Mouse (Mus musculus) limb, embryonic 11.5 days (tissue): ENCODE results near the gene Syne1. TPM values are rescaled to one million over a fixed set of nuclear protein-coding genes. Genes with fewer than 3 reads are reported as not detected.

Experiments
- ATAC-seq: fragments of 200-750 bp; cut with Nextera tagmentation; 2 replicates; pipeline ENCODE4 v1.8.0; 2017; ENCODE audit warnings: low read depth; ENCODE audit not compliant: insufficient number of reproducible peaks, low FRiP score, low TSS enrichment
- DNase-seq: peaks from one replicate; pipeline ENCODE4 v3.0.0-alpha.2; 2015; ENCODE audit warnings: low spot score
- H3K27ac ChIP-seq: fragments of 300-500 bp; sonication (generic); replicated peaks from 2 replicates; pipeline ENCODE4 v1.5.1; 2014; ENCODE audit warnings: low read depth, mild to moderate bottlenecking, low read length
- H3K27me3 ChIP-seq: fragments of 300-500 bp; sonication (generic); 2 replicates; pipeline ENCODE4 v1.6.1; 2014; ENCODE audit warnings: mild to moderate bottlenecking, low read length, mixed read lengths; ENCODE audit not compliant: control insufficient read depth, insufficient read depth
- H3K36me3 ChIP-seq: fragments of 300-500 bp; sonication (generic); 2 replicates; pipeline ENCODE4 v1.6.1; 2014; ENCODE audit warnings: mild to moderate bottlenecking, low read length, moderate library complexity, mixed read lengths; ENCODE audit not compliant: control insufficient read depth, insufficient read depth
- H3K4me1 ChIP-seq: fragments of 300-500 bp; sonication (generic); 2 replicates; pipeline ENCODE4 v1.6.1; 2014; ENCODE audit warnings: low read length, mixed read lengths; ENCODE audit not compliant: control insufficient read depth, insufficient read depth
- H3K4me2 ChIP-seq: fragments of 300-500 bp; sonication (generic); 2 replicates; pipeline ENCODE4 v1.6.1; 2014; ENCODE audit warnings: low read depth, mild to moderate bottlenecking, moderate library complexity; ENCODE audit not compliant: severe bottlenecking
- H3K4me3 ChIP-seq: fragments of 300-500 bp; sonication (generic); 2 replicates; pipeline ENCODE4 v1.5.1; 2014; ENCODE audit warnings: low read depth, low read length
- H3K9ac ChIP-seq: fragments of 300-500 bp; sonication (generic); 2 replicates; pipeline ENCODE4 v1.6.1; 2014; ENCODE audit warnings: mild to moderate bottlenecking, low read length
- H3K9me3 ChIP-seq: fragments of 300-500 bp; sonication (generic); 2 replicates; pipeline ENCODE4 v1.6.1; 2016; ENCODE audit warnings: low read length; ENCODE audit not compliant: control insufficient read depth
- WGBS: fragments of 180-500 bp; shearing (Covaris S2); extraction: QIAGEN DNeasy Blood & Tissue Kit; methylation state at CpG from one replicate; pipeline ENCODE4 v1.1.7; 2014; 5-methylcytosine and 5-hydroxymethylcytosine counted together
- polyA plus RNA-seq: library from polyadenylated mRNA; unstranded; fragments of >200 nt; fragmentation: Nextera tagmentation; extraction: Ambion mirVana; gene quantifications from 2 replicates; pipeline ENCODE4 v1.2.1, GENCODE M21; 2014

The Syne1 gene
- polyA plus RNA-seq, 1 experiment from 2014 or later, result 2.8 TPM

- no peak overlapping the region for H3K4me3 ChIP-seq
- 81% methylated on average over 9 of the region's 9 CpGs for WGBS
- no peaks in the 10 kb centered on the region for H3K27me3 ChIP-seq
- H3K9me3 ChIP-seq, result no peaks in the 10 kb centered on the region
- no peaks in the 10 kb centered on the region for H3K36me3 ChIP-seq
- ATAC-seq, result no peak
- H3K27ac ChIP-seq, result no peak overlapping the region
- H3K9ac ChIP-seq, result no peak overlapping the region
- H3K4me2 ChIP-seq, result no peak overlapping the region
- no peak for DNase-seq
- H3K4me1 ChIP-seq, result no peaks in the 10 kb centered on the region
Observed at GRCm38 (mm10) chr10:5326716-5327115, 224.6 kb downstream of the Syne1 start.

- DNase-seq, result no peak
- Histone ChIP-seq H3K9me3 (no peaks in the 10 kb centered on the region), H3K9ac (no peak overlapping the region), H3K27ac (no peak overlapping the region), H3K4me1 (no peaks in the 10 kb centered on the region), H3K27me3 (no peaks in the 10 kb centered on the region), H3K4me2 (no peak overlapping the region), H3K4me3 (no peak overlapping the region), H3K36me3 (no peaks in the 10 kb centered on the region)
- no peak for ATAC-seq
- 79% methylated on average over 11 of the region's 11 CpGs for WGBS
Observed at GRCm38 (mm10) chr10:5323741-5324395, 227.4 kb downstream of the Syne1 start.

GRCm38 (mm10) chr10:5322562-5322961, 228.7 kb downstream of the Syne1 start:
- no peak overlapping the region for H3K4me3 ChIP-seq
- H3K9ac ChIP-seq, result no peak overlapping the region
- H3K27ac ChIP-seq, result no peak overlapping the region
- H3K4me2 ChIP-seq, result no peak overlapping the region
- no peaks in the 10 kb centered on the region for H3K9me3 ChIP-seq
- H3K4me1 ChIP-seq, result no peaks in the 10 kb centered on the region
- 27% methylated on average over 7 of the region's 7 CpGs for WGBS
- no peaks in the 10 kb centered on the region for H3K27me3 ChIP-seq
- H3K36me3 ChIP-seq, result no peaks in the 10 kb centered on the region
- DNase-seq (no peak), ATAC-seq (no peak)

GRCm38 (mm10) chr10:5317602-5318001, 233.7 kb downstream of the Syne1 start:
- no peaks in the 10 kb centered on the region for H3K9me3 ChIP-seq
- DNase-seq (peak; percentile 80), ATAC-seq (no peak)
- no peak overlapping the region for H3K27ac ChIP-seq
- no peak overlapping the region for H3K4me3 ChIP-seq
- no peak overlapping the region for H3K9ac ChIP-seq
- no peaks in the 10 kb centered on the region for H3K27me3 ChIP-seq
- no peaks in the 10 kb centered on the region for H3K36me3 ChIP-seq
- no peaks in the 10 kb centered on the region for H3K4me1 ChIP-seq
- 24% methylated on average over 6 of the region's 6 CpGs for WGBS
- H3K4me2 ChIP-seq, result no peak overlapping the region

- ATAC-seq, result no peak
- Histone ChIP-seq H3K36me3 (no peaks in the 10 kb centered on the region), H3K27ac (no peak overlapping the region), H3K9me3 (no peaks in the 10 kb centered on the region), H3K27me3 (no peaks in the 10 kb centered on the region), H3K4me1 (0 out of 2 replicates have a peak, but pooled peaks cover 4% of the 10 kb centered on the region), H3K4me3 (no peak overlapping the region), H3K9ac (no peak overlapping the region), H3K4me2 (no peak overlapping the region)
- no peak for DNase-seq
- 69% methylated on average over 4 of the region's 4 CpGs for WGBS
Observed at GRCm38 (mm10) chr10:5312437-5312836, 238.8 kb downstream of the Syne1 start.

GRCm38 (mm10) chr10:5309961-5310713, 241.1 kb downstream of the Syne1 start:
- Histone ChIP-seq H3K9ac (no peak overlapping the region), H3K4me1 (0 out of 2 replicates have a peak, but pooled peaks cover 4% of the 10 kb centered on the region), H3K36me3 (no peaks in the 10 kb centered on the region), H3K27me3 (no peaks in the 10 kb centered on the region), H3K4me3 (no peak overlapping the region), H3K9me3 (no peaks in the 10 kb centered on the region), H3K4me2 (no peak overlapping the region), H3K27ac (no peak overlapping the region)
- 26% methylated on average over 4 of the region's 4 CpGs for WGBS
- peak; percentile 87 for ATAC-seq
- DNase-seq, result peak; percentile 67

GRCm38 (mm10) chr10:5309398-5309797, 241.9 kb downstream of the Syne1 start:
- Histone ChIP-seq H3K27me3 (no peaks in the 10 kb centered on the region), H3K9me3 (no peaks in the 10 kb centered on the region), H3K4me1 (0 out of 2 replicates have a peak, but pooled peaks cover 4% of the 10 kb centered on the region), H3K27ac (no peak overlapping the region; the same call in 1 of the 2 replicates), H3K4me2 (no peak overlapping the region), H3K4me3 (no peak overlapping the region), H3K9ac (no peak overlapping the region), H3K36me3 (no peaks in the 10 kb centered on the region)
- DNase-seq (no peak), ATAC-seq (no peak)
- 55% methylated on average over 10 of the region's 10 CpGs for WGBS

GRCm38 (mm10) chr10:5305555-5305954, 245.7 kb downstream of the Syne1 start:
- Histone ChIP-seq H3K4me2 (no peak overlapping the region), H3K27me3 (no peaks in the 10 kb centered on the region), H3K27ac (no peak overlapping the region), H3K4me1 (0 out of 2 replicates have a peak, but pooled peaks cover 4% of the 10 kb centered on the region), H3K9me3 (no peaks in the 10 kb centered on the region), H3K4me3 (no peak overlapping the region), H3K36me3 (no peaks in the 10 kb centered on the region), H3K9ac (no peak overlapping the region)
- ATAC-seq (peak; percentile 59; the same call in 1 of the 2 replicates), DNase-seq (peak; percentile 67)
- 26% methylated on average over 6 of the region's 6 CpGs for WGBS
